Mouse (Mus musculus) hindbrain, embryonic 14.5 days (tissue): ENCODE data around the gene Lcn10. TPM values are rescaled to one million over a fixed set of nuclear protein-coding genes. Genes with fewer than 3 reads are reported as not detected.
A peak's percentile ranks its signal among the peaks of the same experiment; 100 is the strongest.

Experiments used
- ATAC-seq: fragments of 200-750 bp; cut with Nextera tagmentation; 2 replicates; pipeline ENCODE4 v1.8.0; 2017; ENCODE audit warnings: moderate number of reproducible peaks, mild to moderate bottlenecking, moderate TSS enrichment, moderate library complexity; ENCODE audit not compliant: low FRiP score
- DNase-seq: peaks from one replicate; pipeline ENCODE4 v3.0.0-alpha.2; 2015; ENCODE audit warnings: low spot score
- H3K27ac ChIP-seq: fragments of 300-500 bp; sonication (generic); 2 replicates; pipeline ENCODE4 v1.5.1; 2014; ENCODE audit warnings: mild to moderate bottlenecking, moderate library complexity
- H3K27me3 ChIP-seq: fragments of 300-500 bp; sonication (generic); 2 replicates; pipeline ENCODE4 v1.6.1; 2014; ENCODE audit warnings: mild to moderate bottlenecking, low read length, mixed read lengths; ENCODE audit not compliant: control insufficient read depth, insufficient read depth
- H3K36me3 ChIP-seq: fragments of 300-500 bp; sonication (generic); replicated peaks from 2 replicates; pipeline ENCODE4 v1.6.1; 2014; ENCODE audit not compliant: control insufficient read depth, insufficient read depth
- H3K4me1 ChIP-seq: fragments of 300-500 bp; sonication (generic); replicated peaks from 2 replicates; pipeline ENCODE4 v1.6.1; 2014; ENCODE audit warnings: antibody characterized with exemption, low read length, mixed read lengths; ENCODE audit not compliant: control insufficient read depth, insufficient read depth
- H3K4me2 ChIP-seq: fragments of 300-500 bp; sonication (generic); replicated peaks from 2 replicates; pipeline ENCODE4 v1.6.1; 2014; ENCODE audit warnings: mild to moderate bottlenecking, moderate library complexity
- H3K4me3 ChIP-seq: fragments of 300-500 bp; sonication (generic); replicated peaks from 2 replicates; pipeline ENCODE4 v1.5.1; 2014; ENCODE audit warnings: mild to moderate bottlenecking, low read length
- H3K9ac ChIP-seq: fragments of 300-500 bp; sonication (generic); 2 replicates; pipeline ENCODE4 v1.6.1; 2014
- H3K9me3 ChIP-seq: fragments of 300-500 bp; sonication (generic); 2 replicates; pipeline ENCODE4 v1.6.1; 2016; ENCODE audit warnings: low read length; ENCODE audit not compliant: control insufficient read depth
- WGBS: fragments of 180-500 bp; shearing (Covaris S2); extraction: QIAGEN DNeasy Blood & Tissue Kit; methylation state at CpG from one replicate; pipeline ENCODE4 v1.1.7; 2014; 5-methylcytosine and 5-hydroxymethylcytosine counted together
- polyA plus RNA-seq: library from polyadenylated mRNA; unstranded; fragments of >200 nt; fragmentation: Nextera tagmentation; extraction: Ambion mirVana; gene quantifications from 2 replicates; pipeline ENCODE4 v1.2.1, GENCODE M21; 2014

Gene Lcn10
- polyA plus RNA-seq = not detected in 2 replicates

DNA sequence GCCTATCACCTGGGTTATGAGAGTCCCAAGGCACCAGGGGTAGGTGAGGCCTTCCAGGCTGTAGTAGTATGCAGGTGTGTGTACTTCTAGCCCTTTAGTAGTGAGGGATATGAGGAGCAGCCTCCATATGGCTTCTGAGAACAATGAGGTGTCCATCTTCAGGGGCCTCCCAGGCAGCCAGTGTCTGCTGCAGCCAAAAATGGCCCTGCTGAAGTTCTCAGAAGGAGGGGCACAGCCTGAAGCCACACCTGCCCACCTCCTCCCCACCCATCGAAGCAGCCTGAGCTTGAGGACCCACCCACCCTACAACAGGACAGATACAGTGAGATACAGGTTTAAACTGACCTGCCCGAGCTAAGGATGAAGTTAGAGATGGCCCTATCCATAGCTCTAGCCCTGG, at the start of gene Lcn10:
Lcn10 (plus strand) TSS at position 301 of the 400 bp plus-strand sequence.
- Histone ChIP-seq H3K4me3 (no peak within 1 kb of the TSS), H3K9me3 (no peaks in the 10 kb centered on the region), H3K9ac (no peak within 1 kb of the TSS), H3K4me2 (no peak within 1 kb of the TSS), H3K27ac (no peak within 1 kb of the TSS), H3K4me1 (no peaks in the 10 kb centered on the region), H3K36me3 (no peaks in the 10 kb centered on the region), H3K27me3 (no peaks in the 10 kb centered on the region)
- ATAC-seq (no peak), DNase-seq (no peak)
- WGBS = 73% methylated on average over 2 of the region's 2 CpGs

DNA sequence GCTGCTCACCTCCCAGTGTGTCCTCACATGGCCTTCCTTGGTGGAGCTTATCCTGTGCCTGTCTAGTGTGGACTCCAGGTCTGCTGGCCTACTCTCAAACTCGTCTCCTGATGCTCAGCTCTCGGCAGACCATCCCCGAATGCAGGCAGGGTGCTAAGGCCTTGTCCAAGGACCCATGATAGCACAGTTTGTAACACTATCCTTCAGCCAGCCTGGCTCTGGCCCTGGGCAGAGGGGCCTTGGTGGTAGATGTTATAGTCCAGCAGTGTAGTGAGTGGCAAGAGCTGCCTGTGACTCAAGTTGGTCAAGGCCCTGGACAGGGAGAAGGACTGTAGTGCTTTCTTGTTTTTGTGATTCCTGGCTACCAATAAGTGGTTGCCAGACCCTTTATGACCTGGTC, 48.9 kb upstream of the Lcn10 start:
- WGBS = 84% methylated on average over 3 of the region's 3 CpGs
- Histone ChIP-seq H3K27ac (no peak overlapping the region), H3K9ac (no peak overlapping the region), H3K36me3 (no peaks in the 10 kb centered on the region), H3K9me3 (no peaks in the 10 kb centered on the region), H3K4me1 (no peaks in the 10 kb centered on the region), H3K27me3 (no peaks in the 10 kb centered on the region), H3K4me3 (no peak overlapping the region), H3K4me2 (no peak overlapping the region)
- ATAC-seq = no peak
- no peak for DNase-seq

DNA sequence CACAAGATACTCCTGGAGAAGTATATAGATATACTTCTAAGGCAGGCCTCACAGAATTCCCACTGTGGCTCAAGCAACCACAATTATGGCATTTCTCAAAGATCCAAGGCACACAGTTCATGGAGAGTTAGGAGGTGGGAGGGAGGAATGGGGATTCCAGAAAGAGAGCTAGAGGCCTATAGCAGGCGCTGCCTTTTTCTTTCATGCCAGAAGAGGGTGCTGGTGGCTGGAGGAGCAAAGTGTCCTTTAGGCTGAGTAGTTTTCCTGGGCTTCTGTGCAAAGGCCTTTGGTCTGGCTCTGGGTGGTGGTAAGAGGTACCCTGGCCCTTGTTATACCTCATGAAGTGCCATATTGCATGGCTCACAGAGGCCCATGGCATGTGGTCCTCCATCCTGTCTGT, 48.5 kb upstream of the Lcn10 start:
- Histone ChIP-seq H3K36me3 (no peaks in the 10 kb centered on the region), H3K4me1 (no peaks in the 10 kb centered on the region), H3K9ac (no peak overlapping the region), H3K4me3 (no peak overlapping the region), H3K9me3 (no peaks in the 10 kb centered on the region), H3K4me2 (no peak overlapping the region), H3K27me3 (no peaks in the 10 kb centered on the region), H3K27ac (no peak overlapping the region)
- DNase-seq (no peak), ATAC-seq (no peak)
- 50% methylated on average over 1 of the region's 1 CpGs for WGBS

DNA sequence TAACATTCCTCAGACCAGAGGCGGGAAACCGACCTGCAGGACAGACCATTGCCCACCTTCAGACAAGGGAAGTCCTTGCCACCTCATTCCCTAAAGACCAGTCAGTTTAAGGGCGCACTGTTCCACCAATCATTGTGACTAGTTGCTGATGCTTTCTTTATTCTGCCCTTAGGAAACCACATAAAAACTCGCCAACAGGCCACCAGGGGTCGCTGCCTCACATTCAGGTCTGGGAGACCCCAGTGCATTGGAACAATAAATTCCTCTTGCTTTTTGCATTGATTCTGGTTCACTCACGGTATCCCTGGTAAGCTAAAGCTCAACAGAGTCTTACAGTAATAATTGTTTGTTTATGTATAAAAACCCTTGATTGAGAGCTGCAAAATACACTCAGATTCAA, 42.6 kb upstream of the Lcn10 start:
- no peak overlapping the region for H3K4me2 ChIP-seq
- no peaks in the 10 kb centered on the region for H3K36me3 ChIP-seq
- no peak overlapping the region for H3K9ac ChIP-seq
- H3K27ac ChIP-seq = no peak overlapping the region
- no peaks in the 10 kb centered on the region for H3K27me3 ChIP-seq
- H3K4me1 ChIP-seq = no peaks in the 10 kb centered on the region
- 25% methylated on average over 6 of the region's 6 CpGs for WGBS
- no peak overlapping the region for H3K4me3 ChIP-seq
- DNase-seq (peak; percentile 66), ATAC-seq (no peak)
- no peaks in the 10 kb centered on the region for H3K9me3 ChIP-seq

DNA sequence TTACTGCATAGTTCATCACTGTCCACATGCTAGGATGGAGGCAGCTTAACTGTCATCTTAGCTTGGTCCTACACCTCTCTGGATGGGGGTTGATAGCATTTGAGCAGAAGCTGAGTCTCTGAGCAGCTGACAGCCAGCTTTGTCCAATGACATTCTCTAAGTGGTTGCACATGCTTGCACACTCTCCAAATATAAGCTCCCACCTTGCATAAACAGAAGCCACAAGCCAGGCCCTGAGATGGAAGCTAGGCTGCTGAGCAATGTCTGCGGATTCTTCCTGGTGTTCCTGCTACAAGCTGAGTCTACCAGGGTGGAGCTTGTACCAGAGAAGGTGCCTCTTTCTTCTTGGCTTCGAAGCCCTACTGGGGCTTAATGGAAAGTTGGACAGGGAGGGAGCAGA, 29.6 kb upstream of the Lcn10 start, which contains the start of gene Lcn8:
Lcn8 (plus strand) TSS at position 219 of the 400 bp plus-strand sequence.
- no peak for DNase-seq
- no peaks in the 10 kb centered on the region for H3K9me3 ChIP-seq
- no peaks in the 10 kb centered on the region for H3K4me1 ChIP-seq
- no peak within 1 kb of the TSS for H3K27ac ChIP-seq
- no peak within 1 kb of the TSS for H3K9ac ChIP-seq
- H3K4me2 ChIP-seq = no peak within 1 kb of the TSS
- no peaks in the 10 kb centered on the region for H3K36me3 ChIP-seq
- no peak within 1 kb of the TSS for H3K4me3 ChIP-seq
- no peaks in the 10 kb centered on the region for H3K27me3 ChIP-seq
- no peak for ATAC-seq
- 71% methylated on average over 2 of the region's 2 CpGs for WGBS

DNA sequence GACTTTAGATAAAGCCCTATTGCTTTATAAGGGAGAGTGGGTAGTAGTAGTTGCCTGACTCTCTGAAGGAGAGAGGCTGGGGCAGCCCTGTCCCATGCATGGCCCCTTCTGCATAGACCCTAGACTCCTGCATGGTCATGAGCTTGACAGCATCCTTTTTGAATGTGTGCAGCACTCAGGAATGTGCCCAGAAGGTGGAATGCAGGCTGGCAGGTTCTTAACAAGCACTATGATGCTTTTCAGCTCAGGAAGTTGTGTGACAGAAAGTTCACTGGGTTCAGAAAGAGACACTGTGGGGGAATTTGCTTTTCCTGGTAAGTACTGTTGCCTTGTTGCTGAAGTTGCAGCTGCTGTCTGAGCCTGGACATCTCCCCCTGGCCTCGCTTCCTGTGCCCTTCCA, 28.0 kb upstream of the Lcn10 start:
- Histone ChIP-seq H3K36me3 (no peaks in the 10 kb centered on the region), H3K4me3 (no peak overlapping the region), H3K27me3 (no peaks in the 10 kb centered on the region), H3K27ac (no peak overlapping the region), H3K4me2 (no peak overlapping the region), H3K9me3 (no peaks in the 10 kb centered on the region), H3K9ac (no peak overlapping the region), H3K4me1 (no peaks in the 10 kb centered on the region)
- no peak for DNase-seq
- WGBS = 71% methylated on average over 1 of the region's 1 CpGs
- no peak for ATAC-seq

DNA sequence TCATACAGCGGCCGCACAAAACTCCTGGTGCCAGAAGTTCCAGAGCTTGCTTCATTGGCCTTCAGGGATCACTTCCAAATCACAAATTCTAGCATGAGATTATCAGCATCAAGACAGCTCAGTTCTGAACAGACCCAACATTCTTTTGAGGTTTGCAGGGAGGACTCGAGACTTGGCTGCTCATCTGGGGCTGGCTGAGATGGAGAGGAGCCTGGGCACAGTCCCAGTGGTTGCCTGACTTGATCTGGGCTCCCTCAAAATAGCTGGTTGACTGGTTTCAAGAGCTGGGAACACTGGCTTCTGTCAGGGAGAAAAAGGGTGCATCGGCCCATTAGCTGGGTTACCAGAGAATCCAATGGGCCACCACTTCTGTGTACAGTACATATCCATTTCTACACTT, 25.8 kb upstream of the Lcn10 start:
- no peaks in the 10 kb centered on the region for H3K27me3 ChIP-seq
- H3K27ac ChIP-seq = no peak overlapping the region
- no peaks in the 10 kb centered on the region for H3K9me3 ChIP-seq
- no peak overlapping the region for H3K4me2 ChIP-seq
- H3K4me3 ChIP-seq = no peak overlapping the region
- WGBS = 87% methylated on average over 4 of the region's 4 CpGs
- H3K36me3 ChIP-seq = no peaks in the 10 kb centered on the region
- no peak overlapping the region for H3K9ac ChIP-seq
- no peak for DNase-seq
- no peaks in the 10 kb centered on the region for H3K4me1 ChIP-seq
- ATAC-seq = no peak

DNA sequence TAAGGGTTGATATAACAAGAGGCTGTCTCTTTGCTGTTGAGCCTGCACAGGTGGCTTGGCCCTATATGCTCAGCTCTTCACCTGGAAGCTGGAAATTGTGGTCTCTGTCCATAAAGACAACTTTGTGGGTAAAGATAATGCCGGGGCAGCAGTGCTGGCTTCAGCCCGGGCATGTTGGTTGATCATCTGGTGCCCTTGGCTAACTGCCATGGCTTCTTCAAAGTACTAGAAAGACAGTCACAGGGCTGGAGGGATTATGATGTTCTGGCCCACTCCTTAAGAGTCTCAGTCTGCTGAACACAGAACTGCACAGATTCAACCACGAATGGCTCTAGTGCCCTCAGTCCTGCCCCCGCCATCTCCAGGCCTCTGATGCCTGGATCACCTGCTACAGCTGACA, 25.3 kb upstream of the Lcn10 start:
- WGBS = 89% methylated on average over 4 of the region's 4 CpGs
- Histone ChIP-seq H3K36me3 (no peaks in the 10 kb centered on the region), H3K4me3 (no peak overlapping the region), H3K4me2 (no peak overlapping the region), H3K9ac (no peak overlapping the region), H3K4me1 (no peaks in the 10 kb centered on the region), H3K27me3 (no peaks in the 10 kb centered on the region), H3K27ac (no peak overlapping the region), H3K9me3 (no peaks in the 10 kb centered on the region)
- ATAC-seq (no peak), DNase-seq (no peak)

DNA sequence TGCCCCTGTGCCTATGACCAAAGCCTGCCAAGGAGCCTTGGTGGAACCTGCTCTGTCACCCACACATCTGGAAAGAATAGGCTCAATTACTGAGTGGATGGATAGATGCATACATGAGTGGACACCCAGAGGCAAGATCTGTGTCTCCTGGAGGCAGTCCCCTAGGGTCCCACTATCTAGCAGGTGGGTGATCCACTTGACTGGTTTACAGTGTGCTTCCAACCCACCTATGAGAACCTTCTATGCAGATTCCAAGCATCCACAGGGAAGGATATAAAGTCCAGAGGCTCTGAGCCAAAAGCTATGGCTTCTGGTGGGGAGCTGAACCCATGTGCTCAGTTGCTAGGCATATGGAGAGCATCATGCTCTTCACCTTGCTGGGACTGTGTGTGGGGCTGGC, 24.9 kb upstream of the Lcn10 start, which contains the start of gene Lcn5:
Lcn5 (plus strand) TSS at position 301 of the 400 bp plus-strand sequence.
- Histone ChIP-seq H3K4me2 (no peak within 1 kb of the TSS), H3K9ac (no peak within 1 kb of the TSS), H3K4me1 (no peaks in the 10 kb centered on the region), H3K4me3 (no peak within 1 kb of the TSS), H3K9me3 (no peaks in the 10 kb centered on the region), H3K36me3 (no peaks in the 10 kb centered on the region), H3K27ac (no peak within 1 kb of the TSS), H3K27me3 (no peaks in the 10 kb centered on the region)
- ATAC-seq (no peak), DNase-seq (no peak)

DNA sequence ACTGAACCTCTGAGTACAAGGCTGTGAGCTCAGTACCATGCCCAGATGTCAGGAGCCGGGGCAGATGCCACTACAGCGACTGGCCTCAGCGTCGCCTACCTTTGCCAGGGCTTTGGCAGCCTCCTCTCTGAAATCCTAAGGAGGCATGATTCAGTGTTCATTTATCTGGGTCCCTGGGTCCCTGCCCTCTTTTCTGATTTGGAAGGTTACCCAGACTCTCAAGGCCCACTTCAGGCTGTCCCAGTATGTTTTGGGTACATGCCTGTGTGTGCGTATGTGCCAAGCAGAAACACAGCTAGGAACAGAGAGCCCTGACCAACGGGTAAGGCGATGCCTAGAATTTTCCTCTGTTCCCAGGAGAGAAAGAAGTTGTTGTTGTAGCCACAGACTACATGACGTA, 22.2 kb upstream of the Lcn10 start:
- no peak for DNase-seq
- Histone ChIP-seq H3K9me3 (no peaks in the 10 kb centered on the region), H3K4me2 (no peak overlapping the region), H3K9ac (no peak overlapping the region), H3K27me3 (no peaks in the 10 kb centered on the region), H3K27ac (no peak overlapping the region), H3K4me1 (no peaks in the 10 kb centered on the region), H3K4me3 (no peak overlapping the region), H3K36me3 (no peaks in the 10 kb centered on the region)
- ATAC-seq = no peak
- WGBS = 91% methylated on average over 8 of the region's 8 CpGs
